Comparison of ENCODE assay signal across 9 mouse cellular contexts in the genomic region with DNA sequence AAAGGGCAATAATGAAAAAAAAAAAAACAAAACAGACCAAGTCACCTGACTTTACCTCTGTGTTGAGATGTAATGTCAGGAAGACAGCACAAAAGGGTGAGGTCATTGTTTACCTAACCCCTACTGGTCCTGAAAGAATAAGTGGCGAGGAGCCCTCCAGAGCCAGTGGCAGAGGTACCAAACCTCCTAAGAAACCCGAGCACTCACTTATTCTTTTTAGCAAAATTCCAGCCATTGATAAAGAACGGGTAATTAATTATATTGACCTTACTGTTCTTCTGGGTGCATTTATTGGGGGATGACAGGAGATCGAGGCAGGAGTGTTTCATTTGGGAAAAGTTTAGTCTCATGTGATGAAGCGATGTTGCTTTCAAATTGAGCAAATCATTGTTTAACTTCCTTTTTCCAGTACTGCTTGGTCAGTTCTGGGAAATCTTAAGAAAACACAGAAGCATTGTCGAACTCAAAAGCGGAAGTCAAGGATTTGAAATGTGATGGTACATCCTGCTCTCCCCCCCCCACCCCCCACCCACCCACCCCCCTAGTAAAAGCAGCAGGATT. TPM values are rescaled to one million over a fixed set of nuclear protein-coding genes. Genes with fewer than 3 reads are reported as not detected.
DNase-seq lines count a peak whose midpoint lies in the region; ATAC-seq and TF ChIP-seq lines count a peak whose summit lies in the region.
"Had no signal": no experiment of that assay in that cellular context is flagged by ENCODE, and none has a peak within 500 bp of the region (broad histone marks: within the 10 kb centered on the region; RNA-seq: fewer than 3 reads in every experiment).

No protein-coding gene starts in this region.

- no peak overlapping the region for H3K9ac ChIP-seq in forebrain, embryonic 12.5 days
- H3K9ac ChIP-seq in forebrain, embryonic 16.5 days (replicated peaks; ENCODE audit: low read depth, low read length) = no peak overlapping the region
- H3K9ac ChIP-seq in liver, embryonic 15.5 days = no peak overlapping the region

- no peak for TF ChIP-seq CTCF in thymus, adult 2 months (IDR thresholded peaks at IDR 0.05; ENCODE audit: borderline replicate concordance, control insufficient read depth, extremely low read depth, insufficient read depth, low read length, poor library complexity)

- H3K4me3 ChIP-seq in forebrain, embryonic 12.5 days (replicated peaks) = no peak overlapping the region
- H3K4me3 ChIP-seq in forebrain, embryonic 16.5 days (replicated peaks; ENCODE audit: low read length) = no peak overlapping the region
- no peak overlapping the region for H3K4me3 ChIP-seq in thymus, adult 2 months (ENCODE audit: control insufficient read depth, insufficient read depth, low read length)
- H3K4me3 ChIP-seq in liver, embryonic 15.5 days (replicated peaks) = no peak overlapping the region

- ATAC-seq in forebrain, embryonic 12.5 days (ENCODE audit: low FRiP score) = no peak
- no peak for ATAC-seq in forebrain, embryonic 16.5 days
- ATAC-seq in liver, embryonic 15.5 days (ENCODE audit: insufficient read depth) = no peak

- H3K36me3 ChIP-seq in forebrain, embryonic 12.5 days (replicated peaks) = no peaks in the 10 kb centered on the region
- no peaks in the 10 kb centered on the region for H3K36me3 ChIP-seq in forebrain, embryonic 16.5 days (ENCODE audit: control insufficient read depth, insufficient read depth)
- no peaks in the 10 kb centered on the region for H3K36me3 ChIP-seq in thymus, adult 2 months (ENCODE audit: control insufficient read depth, insufficient read depth, low read length)
- H3K36me3 ChIP-seq in liver, embryonic 15.5 days (replicated peaks) = no peaks in the 10 kb centered on the region

- WGBS in forebrain, embryonic 12.5 days = 15% methylated on average over 7 of the region's 7 CpGs
- WGBS in forebrain, embryonic 16.5 days = 17% methylated on average over 7 of the region's 7 CpGs
- WGBS in thymus, adult 2 months = 31% methylated on average over 7 of the region's 7 CpGs
- WGBS in liver, embryonic 15.5 days (ENCODE audit: insufficient replicate concordance) = 7% methylated on average over 7 of the region's 7 CpGs

- no peak for TF ChIP-seq POLR2A in thymus, adult 2 months (IDR thresholded peaks at IDR 0.05; ENCODE audit: control insufficient read depth, extremely low read depth, insufficient read depth, low read length, poor library complexity)

- H3K9me3 ChIP-seq in forebrain, embryonic 12.5 days = no peaks in the 10 kb centered on the region
- no peaks in the 10 kb centered on the region for H3K9me3 ChIP-seq in forebrain, embryonic 16.5 days (ENCODE audit: control insufficient read depth, low read length)
- no peaks in the 10 kb centered on the region for H3K9me3 ChIP-seq in liver, embryonic 15.5 days (replicated peaks)

- intact Hi-C loops in left cerebral cortex, postnatal 36 days (cut with DNase I) = no loop called here

- no peaks in the 10 kb centered on the region for H3K27me3 ChIP-seq in forebrain, embryonic 12.5 days
- no peaks in the 10 kb centered on the region for H3K27me3 ChIP-seq in forebrain, embryonic 16.5 days (replicated peaks; ENCODE audit: control insufficient read depth, insufficient read depth, low read length)
- no peaks in the 10 kb centered on the region for H3K27me3 ChIP-seq in thymus, adult 2 months (ENCODE audit: control insufficient read depth, insufficient read depth, low read length)
- H3K27me3 ChIP-seq in liver, embryonic 15.5 days = no peaks in the 10 kb centered on the region

- no peak for DNase-seq in thymus, adult 2 months
- no peak for DNase-seq in thymus, postnatal 14 days
- DNase-seq in adipocyte (ENCODE audit: low spot score) = no peak
- no peak for DNase-seq in left cerebral cortex, postnatal 36 days (ENCODE audit: low spot score in 2 of 2)
- no peak for DNase-seq in urinary bladder, postnatal 4 days (ENCODE audit: low spot score in 2 of 2)
- DNase-seq: cerebellum, postnatal 10 days had no signal

- 0 out of 2 replicates have a peak overlapping the region, but pooled peaks have one; percentile 10 for H3K4me2 ChIP-seq in forebrain, embryonic 12.5 days
- no peak overlapping the region for H3K4me2 ChIP-seq in forebrain, embryonic 16.5 days (ENCODE audit: low read length)
- peak overlapping the region; percentile 34 for H3K4me2 ChIP-seq in liver, embryonic 15.5 days

- no peak overlapping the region for H3K27ac ChIP-seq in forebrain, embryonic 12.5 days
- H3K27ac ChIP-seq in forebrain, embryonic 16.5 days (ENCODE audit: low read length) = no peak overlapping the region
- H3K27ac ChIP-seq in thymus, adult 2 months (ENCODE audit: control insufficient read depth, insufficient read depth, low read length) = peak overlapping the region; percentile 44; the same call in 1 of the 2 replicates
- H3K27ac ChIP-seq in liver, embryonic 15.5 days (replicated peaks) = peak overlapping the region; percentile 29; the same call in 1 of the 2 replicates

- H3K4me1 ChIP-seq in forebrain, embryonic 12.5 days = peaks cover 5% of the 10 kb centered on the region
- H3K4me1 ChIP-seq in forebrain, embryonic 16.5 days (replicated peaks; ENCODE audit: control insufficient read depth, insufficient read depth, low read length) = no peaks in the 10 kb centered on the region
- H3K4me1 ChIP-seq in thymus, adult 2 months (replicated peaks; ENCODE audit: control insufficient read depth, insufficient read depth, low read length) = peaks cover 4% of the 10 kb centered on the region
- peaks cover 3% of the 10 kb centered on the region for H3K4me1 ChIP-seq in liver, embryonic 15.5 days (replicated peaks)

RNA-seq across cellular contexts. Expression of a gene that starts 56.8 kb away (rescaled TPM):
- polyA plus RNA-seq in forebrain, embryonic 12.5 days (2016; fragmentation: Nextera tagmentation; extraction: Ambion mirVana) = 53.7 and 63.8 TPM in 2 replicates
- polyA plus RNA-seq in forebrain, embryonic 16.5 days (2015; fragmentation: Nextera tagmentation; extraction: Ambion mirVana) = 87.2 and 91.3 TPM in 2 replicates
- 21.8 and 23.0 TPM in 2 replicates for polyA plus RNA-seq in thymus, adult 2 months (2012; rRNA removed)
- polyA plus RNA-seq in liver, embryonic 15.5 days (2015; fragmentation: Nextera tagmentation; extraction: Ambion mirVana) = 20.6 and 21.3 TPM in 2 replicates
- total RNA-seq in left cerebral cortex, postnatal 36 days (2021) = 10 to 100 TPM; 60.3 to 62.3 TPM

Comparison
In these comparisons a context has a peak if more than half of its experiments do, and no peak if none do; other contexts are left out.
1. H3K27ac ChIP-seq: peak in thymus, adult 2 months (single experiment) and liver, embryonic 15.5 days (single experiment); none in forebrain, embryonic 12.5 days (single experiment) and forebrain, embryonic 16.5 days (single experiment).